ENCODE assay signal across 21 mouse cellular contexts in genomic region chr2:24781253-24781652, GRCm38 (mm10). TPM values are rescaled to one million over a fixed set of nuclear protein-coding genes. Genes with fewer than 3 reads are reported as not detected.
DNase-seq lines count a peak whose midpoint lies in the region; ATAC-seq and TF ChIP-seq lines count a peak whose summit lies in the region.
"Had no signal": no experiment of that assay in that cellular context is flagged by ENCODE, and none has a peak within 500 bp of the region (broad histone marks: within the 10 kb centered on the region; RNA-seq: fewer than 3 reads in every experiment).

No protein-coding gene starts in this region.

- H3K4me2 ChIP-seq in liver, embryonic 14.5 days (ENCODE audit: low read depth), result no peak overlapping the region
- H3K4me2 ChIP-seq in liver, embryonic 12.5 days, result no peak overlapping the region
- H3K4me2 ChIP-seq: forebrain, embryonic 12.5 days; midbrain, embryonic 11.5 days; neural tube, embryonic 13.5 days had no signal

- no peaks in the 10 kb centered on the region for H3K9me3 ChIP-seq in liver, embryonic 14.5 days (ENCODE audit: control insufficient read depth, low read length)
- no peaks in the 10 kb centered on the region for H3K9me3 ChIP-seq in liver, embryonic 12.5 days (replicated peaks)
- H3K9me3 ChIP-seq: neural tube, embryonic 13.5 days had no signal

- H3K27ac ChIP-seq in liver, embryonic 14.5 days, result no peak overlapping the region
- no peak overlapping the region for H3K27ac ChIP-seq in liver, embryonic 12.5 days
- H3K27ac ChIP-seq: forebrain, embryonic 12.5 days; hindbrain, embryonic 10.5 days; macrophage; neural tube, embryonic 13.5 days had no signal

- H3K4me1 ChIP-seq in liver, embryonic 14.5 days (replicated peaks; ENCODE audit: control insufficient read depth in 2 of 2, insufficient read depth in 2 of 2, low read length in 1 of 2), result no peaks in the 10 kb centered on the region
- no peaks in the 10 kb centered on the region for H3K4me1 ChIP-seq in liver, embryonic 12.5 days
- H3K4me1 ChIP-seq: neural tube, embryonic 13.5 days had no signal

- no peaks in the 10 kb centered on the region for H3K36me3 ChIP-seq in liver, embryonic 14.5 days (replicated peaks; ENCODE audit: control insufficient read depth, insufficient read depth, low read depth)
- H3K36me3 ChIP-seq in liver, embryonic 12.5 days, result no peaks in the 10 kb centered on the region
- H3K36me3 ChIP-seq: forebrain, embryonic 12.5 days; hindbrain, embryonic 10.5 days; neural tube, embryonic 13.5 days had no signal

- TF ChIP-seq CTCF in liver, embryonic 14.5 days (IDR thresholded peaks at IDR 0.05; ENCODE audit: low read depth), result peak; percentile 36; the same call in 1 of the 2 replicates

- no peak for ATAC-seq in CD4-positive, CD25-positive, alpha-beta regulatory T cell, adult 4 months
- no peak for ATAC-seq in liver, embryonic 14.5 days (ENCODE audit: insufficient read depth)
- no peak for ATAC-seq in liver, embryonic 12.5 days
- ATAC-seq: inflammation-experienced regulatory T-cells, adult 6 months had no signal

- DNase-seq in CD4-positive, CD25-positive, alpha-beta regulatory T cell, adult 2 months (ENCODE audit: low read depth, low spot score), result peak; percentile 10
- no peak for DNase-seq in liver, embryonic 14.5 days (ENCODE audit: low read depth in 3 of 3, low spot score in 3 of 3)
- DNase-seq in A20 (ENCODE audit: low read depth, low spot score), result peak; percentile 32
- peak; percentile 77 for DNase-seq in R1 (ENCODE audit: low read depth, low spot score)
- no peak for DNase-seq in gastrocnemius, adult 18-20 months (ENCODE audit: low spot score)
- DNase-seq in spleen, postnatal 10 days (ENCODE audit: low spot score in 2 of 2), result no peak
- DNase-seq: adrenal gland, postnatal 36 days; cerebellum, adult 2 months; gastrocnemius, postnatal 36 days; lung, adult 18-20 months; right cerebral cortex, adult 18-20 months had no signal

- no peak for TF ChIP-seq EP300 in liver, embryonic 14.5 days (IDR thresholded peaks at IDR 0.05; ENCODE audit: low read depth)

- WGBS in liver, embryonic 14.5 days (ENCODE audit: insufficient replicate concordance), result 32% methylated on average over 4 of the region's 4 CpGs
- 33% methylated on average over 4 of the region's 4 CpGs for WGBS in liver, embryonic 12.5 days (ENCODE audit: insufficient replicate concordance)

- H3K4me3 ChIP-seq in liver, embryonic 14.5 days (ENCODE audit: insufficient read depth in 1 of 2, low read depth in 2 of 2, low read length in 2 of 2), result no peak overlapping the region
- H3K4me3 ChIP-seq in liver, embryonic 12.5 days, result no peak overlapping the region
- H3K4me3 ChIP-seq: forebrain, embryonic 12.5 days; hindbrain, embryonic 10.5 days; neural tube, embryonic 13.5 days had no signal

- H3K9ac ChIP-seq in liver, embryonic 14.5 days (replicated peaks), result no peak overlapping the region
- H3K9ac ChIP-seq in liver, embryonic 12.5 days, result no peak overlapping the region
- H3K9ac ChIP-seq: forebrain, embryonic 12.5 days; neural tube, embryonic 13.5 days had no signal

- no peaks in the 10 kb centered on the region for H3K27me3 ChIP-seq in liver, embryonic 14.5 days (ENCODE audit: control insufficient read depth, insufficient read depth, low read length)
- no peaks in the 10 kb centered on the region for H3K27me3 ChIP-seq in liver, embryonic 12.5 days (replicated peaks)
- H3K27me3 ChIP-seq: CH12.LX; forebrain, embryonic 12.5 days; neural tube, embryonic 13.5 days had no signal

RNA-seq across cellular contexts. Expression of gene Cacna1b, which starts 18.3 kb away (rescaled TPM):
- polyA plus RNA-seq in CD4-positive, CD25-positive, alpha-beta regulatory T cell, adult 4 months (2017; shearing (Covaris generic)), result under 1 TPM; 0.06 to 0.22 TPM
- 0.03 and 0.06 TPM in 2 replicates for polyA plus RNA-seq in liver, embryonic 14.5 days (2012; rRNA removed)
- not detected in 2 replicates for polyA plus RNA-seq in liver, embryonic 14.5 days (2014; fragmentation: Nextera tagmentation; extraction: Ambion mirVana)
- 0.02 and 0.05 TPM in 2 replicates for polyA plus RNA-seq in liver, embryonic 12.5 days (2016; fragmentation: Nextera tagmentation; extraction: Ambion mirVana)
- not detected for total RNA-seq in gastrocnemius, adult 18-20 months (2021)
- total RNA-seq: common myeloid progenitor, adult 5-6 weeks had no signal

Comparison
In these comparisons a context has a peak if more than half of its experiments do, and no peak if none do; other contexts are left out.
1. DNase-seq: peak in CD4-positive, CD25-positive, alpha-beta regulatory T cell, adult 2 months (single experiment), A20 (single experiment) and R1 (single experiment); none in liver, embryonic 14.5 days (0 of 3), gastrocnemius, adult 18-20 months (single experiment) and spleen, postnatal 10 days (0 of 2).